Mouse (Mus musculus) midbrain, embryonic 12.5 days (tissue): ENCODE data around the gene 4922502D21Rik. TPM values are rescaled to one million over a fixed set of nuclear protein-coding genes. Genes with fewer than 3 reads are reported as not detected.

Experiments
- ATAC-seq: fragments of 200-750 bp; cut with Nextera tagmentation; 2 replicates; pipeline ENCODE4 v1.8.0; 2017; ENCODE audit warnings: low read depth, moderate TSS enrichment, moderate library complexity; ENCODE audit not compliant: low FRiP score
- H3K27ac ChIP-seq: fragments of 300-500 bp; sonication (generic); replicated peaks from 2 replicates; pipeline ENCODE4 v1.5.1; 2016; ENCODE audit warnings: mild to moderate bottlenecking
- H3K27me3 ChIP-seq: fragments of 300-500 bp; sonication (generic); 2 replicates; pipeline ENCODE4 v1.6.1; 2016; ENCODE audit warnings: mild to moderate bottlenecking
- H3K36me3 ChIP-seq: fragments of 300-500 bp; sonication (generic); 2 replicates; pipeline ENCODE4 v1.6.1; 2016
- H3K4me1 ChIP-seq: fragments of 300-500 bp; sonication (generic); 2 replicates; pipeline ENCODE4 v1.6.1; 2016
- H3K4me2 ChIP-seq: fragments of 300-500 bp; sonication (generic); replicated peaks from 2 replicates; pipeline ENCODE4 v1.6.1; 2016; ENCODE audit warnings: mild to moderate bottlenecking, moderate library complexity
- H3K4me3 ChIP-seq: fragments of 300-500 bp; sonication (generic); 2 replicates; pipeline ENCODE4 v1.5.1; 2016; ENCODE audit warnings: mild to moderate bottlenecking
- H3K9ac ChIP-seq: fragments of 300-500 bp; sonication (generic); replicated peaks from 2 replicates; pipeline ENCODE4 v1.6.1; 2016; ENCODE audit warnings: mild to moderate bottlenecking, moderate library complexity
- H3K9me3 ChIP-seq: fragments of 300-500 bp; sonication (generic); 2 replicates; pipeline ENCODE4 v1.6.1; 2016; ENCODE audit warnings: mild to moderate bottlenecking
- WGBS: fragments of 180-500 bp; shearing (Covaris S2); methylation state at CpG from one replicate; pipeline ENCODE4 v1.1.7; 2016; 5-methylcytosine and 5-hydroxymethylcytosine counted together
- polyA plus RNA-seq: library from polyadenylated mRNA; unstranded; fragments of >200 nt; fragmentation: Nextera tagmentation; extraction: Ambion mirVana; gene quantifications from 2 replicates; pipeline ENCODE4 v1.2.1, GENCODE M21; 2016

4922502D21Rik gene
- polyA plus RNA-seq, 1 experiment from 2014 or later: not detected

GRCm38 (mm10) chr6:129284384-129285104, 47.1 kb downstream of the 4922502D21Rik start:
- H3K4me1 ChIP-seq: no peaks in the 10 kb centered on the region
- no peaks in the 10 kb centered on the region for H3K36me3 ChIP-seq
- H3K4me2 ChIP-seq: no peak overlapping the region
- no peaks in the 10 kb centered on the region for H3K27me3 ChIP-seq
- no peak overlapping the region for H3K27ac ChIP-seq
- ATAC-seq: no peak
- WGBS: 84% methylated on average over 7 of the region's 7 CpGs
- no peaks in the 10 kb centered on the region for H3K9me3 ChIP-seq
- H3K9ac ChIP-seq: no peak overlapping the region
- no peak overlapping the region for H3K4me3 ChIP-seq

- Histone ChIP-seq H3K4me2 (no peak overlapping the region), H3K36me3 (no peaks in the 10 kb centered on the region), H3K27me3 (no peaks in the 10 kb centered on the region), H3K9ac (no peak overlapping the region), H3K4me3 (no peak overlapping the region), H3K9me3 (no peaks in the 10 kb centered on the region), H3K27ac (no peak overlapping the region), H3K4me1 (no peaks in the 10 kb centered on the region)
- 84% methylated on average over 3 of the region's 3 CpGs for WGBS
- no peak for ATAC-seq
These were observed 48.3 kb downstream of the 4922502D21Rik start for GRCm38 (mm10) chr6:129283271-129283670.

GRCm38 (mm10) chr6:129276483-129276882, 55.1 kb downstream of the 4922502D21Rik start:
- no peak for ATAC-seq
- H3K4me1 ChIP-seq: no peaks in the 10 kb centered on the region
- no peaks in the 10 kb centered on the region for H3K27me3 ChIP-seq
- 93% methylated on average over 2 of the region's 2 CpGs for WGBS
- H3K4me3 ChIP-seq: no peak overlapping the region
- H3K9ac ChIP-seq: no peak overlapping the region
- H3K27ac ChIP-seq: no peak overlapping the region
- no peaks in the 10 kb centered on the region for H3K36me3 ChIP-seq
- H3K9me3 ChIP-seq: no peaks in the 10 kb centered on the region
- no peak overlapping the region for H3K4me2 ChIP-seq

GRCm38 (mm10) chr6:129275624-129276203, 55.9 kb downstream of the 4922502D21Rik start:
- no peaks in the 10 kb centered on the region for H3K27me3 ChIP-seq
- H3K4me3 ChIP-seq: no peak overlapping the region
- no peaks in the 10 kb centered on the region for H3K4me1 ChIP-seq
- H3K36me3 ChIP-seq: no peaks in the 10 kb centered on the region
- no peaks in the 10 kb centered on the region for H3K9me3 ChIP-seq
- H3K27ac ChIP-seq: no peak overlapping the region
- WGBS: 74% methylated on average over 3 of the region's 3 CpGs
- H3K4me2 ChIP-seq: no peak overlapping the region
- no peak for ATAC-seq
- no peak overlapping the region for H3K9ac ChIP-seq

- 0 out of 2 replicates have a peak, but pooled peaks have one; percentile 44 for ATAC-seq
- no peaks in the 10 kb centered on the region for H3K4me1 ChIP-seq
- H3K27me3 ChIP-seq: no peaks in the 10 kb centered on the region
- H3K9me3 ChIP-seq: no peaks in the 10 kb centered on the region
- no peak within 1 kb of the TSS for H3K27ac ChIP-seq
- WGBS: 79% methylated on average over 9 of the region's 9 CpGs
- H3K36me3 ChIP-seq: no peaks in the 10 kb centered on the region
- H3K4me3 ChIP-seq: no peak within 1 kb of the TSS
- H3K9ac ChIP-seq: no peak within 1 kb of the TSS
- no peak within 1 kb of the TSS for H3K4me2 ChIP-seq
These were observed 56.4 kb downstream of the 4922502D21Rik start, which contains the start of gene Cd69 for GRCm38 (mm10) chr6:129275220-129275619. Gene Cd69, minus strand, starts transcription at chr6:129275436.

GRCm38 (mm10) chr6:129274476-129274875, 57.1 kb downstream of the 4922502D21Rik start:
- Histone ChIP-seq H3K4me1 (no peaks in the 10 kb centered on the region), H3K9ac (no peak overlapping the region), H3K9me3 (no peaks in the 10 kb centered on the region), H3K27me3 (no peaks in the 10 kb centered on the region), H3K4me3 (no peak overlapping the region), H3K27ac (no peak overlapping the region), H3K4me2 (no peak overlapping the region), H3K36me3 (no peaks in the 10 kb centered on the region)
- WGBS: 85% methylated on average over 2 of the region's 2 CpGs
- no peak for ATAC-seq

- 88% methylated on average over 3 of the region's 3 CpGs for WGBS
- Histone ChIP-seq H3K9me3 (no peaks in the 10 kb centered on the region), H3K4me3 (no peak overlapping the region), H3K4me2 (no peak overlapping the region), H3K4me1 (no peaks in the 10 kb centered on the region), H3K36me3 (no peaks in the 10 kb centered on the region), H3K9ac (no peak overlapping the region), H3K27ac (no peak overlapping the region), H3K27me3 (no peaks in the 10 kb centered on the region)
- no peak for ATAC-seq
These were observed 57.9 kb downstream of the 4922502D21Rik start for GRCm38 (mm10) chr6:129273662-129274061.

Other genes with a start within 250 kb of the 4922502D21Rik start
- gene Clec2e, start 230.9 kb downstream of the 4922502D21Rik start, polyA plus RNA-seq: not detected in 2 replicates
- gene Clec2d, start 151.2 kb downstream of the 4922502D21Rik start, polyA plus RNA-seq: 0.14 TPM in 1 of 2 replicates, not detected in the other
- gene Cd69, start 56.4 kb downstream of the 4922502D21Rik start, polyA plus RNA-seq: not detected in 2 replicates
- 0.14 and 0.21 TPM in 2 replicates for gene Clec12a, start 10.9 kb upstream of the 4922502D21Rik start, polyA plus RNA-seq
- gene Clec12b, start 54.1 kb upstream of the 4922502D21Rik start, polyA plus RNA-seq: not detected in 2 replicates
- gene Clec1b, start 65.5 kb upstream of the 4922502D21Rik start, polyA plus RNA-seq: 7.1 and 9.0 TPM in 2 replicates
- gene Clec9a, start 77.1 kb upstream of the 4922502D21Rik start, polyA plus RNA-seq: 0.17 and 0.22 TPM in 2 replicates
- 0.86 and 1.3 TPM in 2 replicates for gene Clec1a, start 120.2 kb upstream of the 4922502D21Rik start, polyA plus RNA-seq
- 0.06 and 0.07 TPM in 2 replicates for gene Olr1, start 175.4 kb upstream of the 4922502D21Rik start, polyA plus RNA-seq
- gene Tmem52b, start 180.8 kb upstream of the 4922502D21Rik start, polyA plus RNA-seq: not detected in 2 replicates
- 94.3 and 96.6 TPM in 2 replicates for gene Gabarapl1, start 201.4 kb upstream of the 4922502D21Rik start, polyA plus RNA-seq
- not detected in 2 replicates for gene Klre1, start 246.1 kb upstream of the 4922502D21Rik start, polyA plus RNA-seq